Mouse (Mus musculus): ENCODE data around the gene Siah2.
A peak's percentile ranks its signal among the peaks of the same experiment; 100 is the strongest.

Gene Siah2

GRCm38 (mm10) chr3:58693331-58693730 is 1.1 kb upstream of the Siah2 start:
- no peak for DNase-seq

GRCm38 (mm10) chr3:58691374-58691939 is 743 bp downstream of the Siah2 start:
- DNase-seq, result peak; percentile 53 to 71

- peak; percentile 85 to 88 for DNase-seq
Measured at GRCm38 (mm10) chr3:58690619-58691373, 1.4 kb downstream of the Siah2 start.

- DNase-seq, result no peak
Measured at GRCm38 (mm10) chr3:58689721-58690120, 2.5 kb downstream of the Siah2 start.

- DNase-seq, result no peak
Measured at GRCm38 (mm10) chr3:58689105-58689504, 3.1 kb downstream of the Siah2 start.

- DNase-seq, result no peak
Measured at GRCm38 (mm10) chr3:58688551-58688950, 3.6 kb downstream of the Siah2 start.

GRCm38 (mm10) chr3:58686922-58687284 is 5.3 kb downstream of the Siah2 start:
- DNase-seq, result no peak

GRCm38 (mm10) chr3:58686206-58686921 is 5.8 kb downstream of the Siah2 start:
- DNase-seq, result peak in 1 of 2 experiments; percentile 30

GRCm38 (mm10) chr3:58685396-58685795 is 6.8 kb downstream of the Siah2 start:
- no peak for DNase-seq

GRCm38 (mm10) chr3:58683346-58683745 is 8.9 kb downstream of the Siah2 start:
- DNase-seq, result no peak

GRCm38 (mm10) chr3:58682336-58682735 is 9.9 kb downstream of the Siah2 start:
- DNase-seq, result no peak

- DNase-seq, result no peak
Measured at GRCm38 (mm10) chr3:58681831-58682230, 10.4 kb downstream of the Siah2 start.

GRCm38 (mm10) chr3:58680943-58681637 is 11.1 kb downstream of the Siah2 start:
- DNase-seq, result no peak

- no peak for DNase-seq
Measured at GRCm38 (mm10) chr3:58679996-58680395, 12.2 kb downstream of the Siah2 start.

- no peak for DNase-seq
Measured at GRCm38 (mm10) chr3:58678905-58679304, 13.3 kb downstream of the Siah2 start.

GRCm38 (mm10) chr3:58678384-58678783 is 13.8 kb downstream of the Siah2 start:
- DNase-seq, result no peak

GRCm38 (mm10) chr3:58677615-58678014 is 14.6 kb downstream of the Siah2 start:
- no peak for DNase-seq

- DNase-seq, result no peak
Measured at GRCm38 (mm10) chr3:58673295-58673694, 18.9 kb downstream of the Siah2 start.

GRCm38 (mm10) chr3:58672481-58673183 is 19.6 kb downstream of the Siah2 start:
- DNase-seq, result no peak

- DNase-seq, result no peak
Measured at GRCm38 (mm10) chr3:58671616-58672250, 20.5 kb downstream of the Siah2 start.

GRCm38 (mm10) chr3:58663970-58664369 is 28.2 kb downstream of the Siah2 start:
- DNase-seq, result no peak

GRCm38 (mm10) chr3:58660636-58661035 is 31.6 kb downstream of the Siah2 start:
- no peak for DNase-seq
